Mouse (Mus musculus) liver, embryonic 14.5 days (tissue): Measurements from ENCODE around the gene Fgfr2.

Source experiments
- CTCF ChIP-seq: IDR thresholded peaks from 2 replicates; pipeline ENCODE4 v1.5.1; 2016; ENCODE audit warnings: antibody characterized with exemption, low read depth, control low read depth
- EP300 ChIP-seq: IDR thresholded peaks from 2 replicates; pipeline ENCODE4 v1.6.1; 2016; ENCODE audit warnings: antibody characterized with exemption, low read depth

DNA sequence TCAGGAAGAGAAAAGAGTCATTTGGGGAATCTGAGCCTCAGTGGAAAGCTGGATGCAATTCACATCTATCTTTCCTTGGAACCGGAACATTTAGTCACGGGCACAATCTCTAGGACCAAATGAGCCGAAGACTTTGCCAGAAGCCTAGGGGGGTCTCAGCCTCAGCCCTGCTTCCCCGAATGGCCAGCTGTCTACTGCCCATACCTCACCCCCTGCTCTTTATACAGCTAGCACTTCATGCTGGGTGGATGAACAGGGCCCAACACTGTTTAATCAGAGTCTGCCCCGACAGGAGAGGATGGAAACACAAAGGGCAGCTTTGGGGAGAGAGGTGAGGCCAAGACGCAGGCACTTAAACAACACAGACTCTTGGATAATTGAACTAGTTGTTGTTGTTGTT, 860.0 kb downstream of the Fgfr2 start:
- TF ChIP-seq CTCF (no peak), EP300 (no peak)
